Mouse (Mus musculus): ENCODE measurements at regions not wholly inside any gene's neighbourhood (a gene's known extent, or its start where the extent isn't known, plus 50 kb on each side); places are given as distances from the start of the nearest gene placed in this dataset.

DNA sequence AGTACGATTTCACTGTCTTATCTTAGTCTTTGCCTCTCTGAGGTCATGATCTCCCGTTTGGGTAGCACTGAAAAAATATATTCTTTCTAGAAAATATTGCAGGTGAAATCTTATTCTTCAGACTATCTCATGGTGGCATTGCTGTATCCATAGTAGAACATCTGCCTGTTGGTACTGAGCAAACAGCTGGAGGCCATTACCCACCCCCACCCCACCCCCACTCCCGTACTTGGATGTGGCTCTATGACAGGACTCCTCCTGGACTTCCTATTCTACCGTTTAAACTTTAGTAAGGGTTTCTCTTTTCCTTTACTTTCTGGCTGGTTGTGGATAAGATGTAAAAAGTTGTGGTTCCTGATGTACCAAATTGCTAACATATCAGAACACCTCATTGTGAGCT, 53.3 kb upstream of the Ccn2 start:
- Histone ChIP-seq H3K4me3 (no peak overlapping the region), H3K4me1 (peaks cover 2% of the 10 kb centered on the region; the same call in 1 of the 2 replicates), H3K27ac (replicated peaks) (no peak overlapping the region), H3K9me3 (no peaks in the 10 kb centered on the region), H3K36me3 (replicated peaks) (no peaks in the 10 kb centered on the region), H3K27me3 (replicated peaks; ENCODE audit: low read depth, poor library complexity, severe bottlenecking) (no peaks in the 10 kb centered on the region)
- DNase-seq (ENCODE audit: low spot score), result no peak
- 73% methylated on average over 4 of the region's 4 CpGs for WGBS

Measured in embryonic facial prominence, embryonic 10.5 days (tissue).